Mouse (Mus musculus) kidney, embryonic 14.5 days (tissue): Measurements from ENCODE around the gene Xpnpep3. TPM values are rescaled to one million over a fixed set of nuclear protein-coding genes. Genes with fewer than 3 reads are reported as not detected.

Experiments
- ATAC-seq: fragments of 200-750 bp; cut with Nextera tagmentation; 2 replicates; pipeline ENCODE4 v1.8.0; 2017; ENCODE audit warnings: moderate number of reproducible peaks, mild to moderate bottlenecking, moderate TSS enrichment, moderate library complexity; ENCODE audit not compliant: low FRiP score, low TSS enrichment
- H3K27ac ChIP-seq: fragments of 300-500 bp; sonication (generic); 2 replicates; pipeline ENCODE4 v1.5.1; 2014; ENCODE audit warnings: low read depth, mild to moderate bottlenecking, low read length, moderate library complexity, mixed read lengths
- H3K27me3 ChIP-seq: fragments of 300-500 bp; sonication (generic); 2 replicates; pipeline ENCODE4 v1.6.1; 2014; ENCODE audit warnings: mild to moderate bottlenecking, low read length; ENCODE audit not compliant: control insufficient read depth, insufficient read depth
- H3K36me3 ChIP-seq: fragments of 300-500 bp; sonication (generic); 2 replicates; pipeline ENCODE4 v1.6.1; 2014; ENCODE audit warnings: low read length, mixed read lengths; ENCODE audit not compliant: control insufficient read depth, insufficient read depth
- H3K4me1 ChIP-seq: fragments of 300-500 bp; sonication (generic); 2 replicates; pipeline ENCODE4 v1.6.1; 2014; ENCODE audit warnings: low read length, mixed read lengths; ENCODE audit not compliant: control insufficient read depth, insufficient read depth
- H3K4me2 ChIP-seq: fragments of 300-500 bp; sonication (generic); replicated peaks from 2 replicates; pipeline ENCODE4 v1.6.1; 2014; ENCODE audit warnings: low read depth, mild to moderate bottlenecking, low read length
- H3K4me3 ChIP-seq: fragments of 300-500 bp; sonication (generic); 2 replicates; pipeline ENCODE4 v1.5.1; 2014; ENCODE audit warnings: mild to moderate bottlenecking, low read length
- H3K9ac ChIP-seq: fragments of 300-500 bp; sonication (generic); 2 replicates; pipeline ENCODE4 v1.6.1; 2014; ENCODE audit warnings: low read depth, mild to moderate bottlenecking, low read length, moderate library complexity
- H3K9me3 ChIP-seq: fragments of 300-500 bp; sonication (generic); 2 replicates; pipeline ENCODE4 v1.6.1; 2016; ENCODE audit warnings: low read length; ENCODE audit not compliant: control insufficient read depth
- WGBS: fragments of 180-500 bp; shearing (Covaris S2); extraction: QIAGEN DNeasy Blood & Tissue Kit; methylation state at CpG from one replicate; pipeline ENCODE4 v1.1.7; 2014; 5-methylcytosine and 5-hydroxymethylcytosine counted together
- polyA plus RNA-seq: library from polyadenylated mRNA; unstranded; fragments of >200 nt; fragmentation: Nextera tagmentation; extraction: Ambion mirVana; gene quantifications from 2 replicates; pipeline ENCODE4 v1.2.1, GENCODE M21; 2014

Gene Xpnpep3
- polyA plus RNA-seq, 1 experiment from 2014 or later = 10.0 TPM

DNA sequence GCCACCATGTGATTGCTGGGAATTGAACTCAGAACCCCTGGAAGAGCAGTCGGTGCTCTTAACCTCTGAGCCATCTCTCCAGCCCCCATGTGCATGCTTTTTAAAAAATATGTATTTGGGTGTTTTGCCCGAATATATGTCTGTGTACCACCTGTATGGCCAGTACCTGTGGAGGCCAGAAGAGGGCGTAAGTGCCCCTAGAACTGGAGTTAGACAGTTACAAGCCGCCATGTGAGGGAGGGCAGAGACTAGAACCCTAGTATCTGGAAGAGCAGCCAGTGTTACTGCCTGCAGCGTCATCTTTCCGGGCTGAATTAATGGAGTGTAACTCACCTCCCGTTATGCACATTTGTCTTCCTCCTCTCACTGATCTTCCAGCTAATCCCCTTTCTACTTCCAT, 61.6 kb downstream of the Xpnpep3 start:
- Histone ChIP-seq H3K27me3 (no peaks in the 10 kb centered on the region), H3K36me3 (peaks cover 6% of the 10 kb centered on the region; the same call in 1 of the 2 replicates), H3K9ac (no peak overlapping the region), H3K4me3 (no peak overlapping the region), H3K4me1 (peaks cover 4% of the 10 kb centered on the region; the same call in 1 of the 2 replicates), H3K9me3 (peaks cover 8% of the 10 kb centered on the region; the same call in 1 of the 2 replicates), H3K4me2 (no peak overlapping the region), H3K27ac (no peak overlapping the region)
- 70% methylated on average over 7 of the region's 7 CpGs for WGBS
- no peak for ATAC-seq

DNA sequence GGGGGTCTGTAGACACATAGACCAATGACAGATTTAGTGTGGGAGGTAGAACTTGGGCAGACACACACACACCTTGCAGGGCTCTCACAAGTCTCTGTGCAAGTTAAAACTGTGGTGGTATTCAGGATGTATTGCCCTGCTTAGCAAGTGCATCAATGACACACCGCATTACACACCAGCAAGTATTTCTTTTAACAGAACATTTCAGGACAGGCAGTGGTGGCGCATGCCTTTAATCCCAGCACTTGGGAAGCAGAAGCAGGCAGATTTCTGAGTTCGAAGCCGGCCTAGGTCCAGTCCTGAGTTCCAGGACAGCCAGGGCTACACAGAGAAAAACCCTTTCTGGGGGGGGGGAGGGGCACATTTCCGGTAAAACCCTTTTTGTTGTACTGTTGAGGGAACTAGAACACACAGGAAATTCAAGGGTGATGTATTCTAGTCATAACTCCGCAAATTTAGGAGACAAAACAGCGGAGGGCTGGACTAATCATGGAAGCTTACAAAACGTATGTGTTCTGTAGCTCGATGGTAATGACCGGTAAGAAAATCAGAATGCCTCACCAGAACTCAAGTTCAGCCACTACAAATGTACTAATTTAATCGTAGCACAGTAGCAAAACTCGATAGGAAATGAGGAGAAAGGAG, 65.2 kb downstream of the Xpnpep3 start:
- WGBS = 78% methylated on average over 12 of the region's 12 CpGs
- H3K36me3 ChIP-seq = peaks cover 17% of the 10 kb centered on the region
- H3K27me3 ChIP-seq = no peaks in the 10 kb centered on the region
- no peak for ATAC-seq
- peak overlapping the region; percentile 91; the same call in 1 of the 2 replicates for H3K27ac ChIP-seq
- peak overlapping the region; percentile 61 for H3K4me3 ChIP-seq
- peak overlapping the region; percentile 72 for H3K4me2 ChIP-seq
- H3K9me3 ChIP-seq = peaks cover 8% of the 10 kb centered on the region; the same call in 1 of the 2 replicates
- H3K9ac ChIP-seq = peak overlapping the region; percentile 79
- peaks cover 10% of the 10 kb centered on the region; the same call in 1 of the 2 replicates for H3K4me1 ChIP-seq

DNA sequence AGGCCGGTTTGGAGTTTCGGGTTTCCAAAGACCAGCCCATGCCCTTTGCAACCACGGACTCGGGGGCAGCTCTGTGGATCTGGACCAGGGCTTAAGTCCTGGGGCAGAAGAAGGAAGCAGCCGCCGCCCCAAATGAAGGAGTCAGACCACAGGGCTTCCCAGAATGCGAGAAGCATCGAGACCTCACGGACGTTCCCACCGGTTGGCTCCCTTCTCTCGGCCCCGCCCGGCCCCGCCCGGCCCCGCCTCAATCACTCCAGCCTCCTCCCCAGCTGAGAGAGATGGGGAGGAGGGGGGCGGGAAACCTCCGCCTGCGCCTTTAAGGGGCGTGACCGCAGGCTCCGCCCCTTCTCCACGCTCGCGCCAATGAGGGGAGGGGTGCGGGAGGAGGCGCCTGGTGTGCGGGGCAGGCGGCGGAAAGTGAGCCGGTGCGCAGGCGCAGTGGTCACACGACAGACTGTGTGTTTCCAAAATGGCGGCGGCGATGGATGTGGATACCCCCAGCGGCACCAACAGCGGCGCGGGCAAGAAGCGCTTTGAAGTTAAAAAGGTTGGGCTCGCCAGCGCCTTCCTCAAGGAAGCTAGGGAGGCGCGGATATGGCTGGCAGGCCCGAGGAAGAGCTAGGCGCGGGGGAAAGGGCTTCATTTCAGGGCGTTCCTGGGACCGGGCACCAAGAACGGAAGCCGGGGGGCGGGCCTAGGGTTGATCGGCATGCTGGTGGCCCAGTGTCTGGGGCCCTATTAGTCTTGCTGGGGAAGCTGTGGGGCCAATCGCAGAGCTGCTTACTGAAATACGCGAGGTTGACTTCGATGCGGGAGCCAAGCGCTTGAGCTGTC, 66.2 kb downstream of the Xpnpep3 start, which contains the start of gene Rbx1:
TSS of gene Rbx1 (plus strand) at position 396 of the 837 bp plus-strand sequence.
- Histone ChIP-seq H3K27ac (peak within 1 kb of the TSS; percentile 91), H3K4me3 (peak within 1 kb of the TSS; percentile 61), H3K9ac (peak within 1 kb of the TSS; percentile 79), H3K4me1 (peaks cover 10% of the 10 kb centered on the region; the same call in 1 of the 2 replicates), H3K4me2 (peak within 1 kb of the TSS; percentile 72), H3K27me3 (no peaks in the 10 kb centered on the region), H3K36me3 (peaks cover 23% of the 10 kb centered on the region), H3K9me3 (peaks cover 8% of the 10 kb centered on the region; the same call in 1 of the 2 replicates)
- WGBS = under 1% methylated on average over 62 of the region's 62 CpGs
- ATAC-seq = peak; percentile 98

DNA sequence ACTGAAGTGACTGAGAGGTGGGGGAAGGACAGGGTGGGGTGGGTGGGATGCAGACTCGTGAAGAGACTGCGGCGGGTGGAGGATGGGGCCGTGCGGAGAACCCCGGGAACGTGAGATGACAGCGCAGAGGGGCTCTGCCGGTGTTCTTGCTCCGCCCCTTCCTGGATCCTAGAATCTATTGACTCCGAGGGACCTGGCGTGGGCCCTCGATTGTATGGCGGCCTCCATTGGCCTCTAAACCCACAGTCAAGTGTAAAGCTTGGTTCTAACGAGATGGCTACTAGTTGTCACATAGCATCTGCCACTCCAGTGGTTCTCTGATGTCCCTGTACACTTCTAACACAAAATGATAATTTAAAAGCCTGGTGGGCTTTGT, 66.8 kb downstream of the Xpnpep3 start:
- peak overlapping the region; percentile 61 for H3K4me3 ChIP-seq
- H3K36me3 ChIP-seq = peaks cover 29% of the 10 kb centered on the region
- peaks cover 5% of the 10 kb centered on the region; the same call in 1 of the 2 replicates for H3K9me3 ChIP-seq
- peak overlapping the region; percentile 56 for H3K4me2 ChIP-seq
- peak overlapping the region; percentile 79 for H3K9ac ChIP-seq
- no peaks in the 10 kb centered on the region for H3K27me3 ChIP-seq
- ATAC-seq = no peak
- H3K27ac ChIP-seq = peak overlapping the region; percentile 21
- WGBS = 0% methylated on average over 15 of the region's 15 CpGs
- peaks cover 10% of the 10 kb centered on the region; the same call in 1 of the 2 replicates for H3K4me1 ChIP-seq

DNA sequence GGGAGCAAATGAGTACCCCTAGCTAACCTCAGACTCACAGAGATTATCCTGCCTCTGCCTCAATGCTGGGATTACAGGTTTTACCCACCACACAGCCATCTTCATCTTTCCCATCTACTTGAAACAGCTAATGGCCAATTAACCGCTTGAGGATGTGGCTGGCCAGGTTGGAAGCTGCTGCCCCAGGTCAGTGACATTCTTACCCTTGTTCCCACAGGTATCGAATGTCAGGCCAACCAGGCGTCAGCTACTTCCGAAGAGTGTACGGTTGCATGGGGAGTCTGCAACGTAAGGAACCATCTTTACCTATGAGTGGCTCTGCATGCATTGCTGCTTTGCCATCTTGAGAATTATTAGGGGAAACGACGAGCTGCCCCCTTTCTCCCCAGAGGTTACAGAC, 70.8 kb downstream of the Xpnpep3 start:
- Histone ChIP-seq H3K27me3 (no peaks in the 10 kb centered on the region), H3K36me3 (peaks cover 64% of the 10 kb centered on the region), H3K4me2 (no peak overlapping the region), H3K4me1 (peaks cover 5% of the 10 kb centered on the region; the same call in 1 of the 2 replicates), H3K9ac (no peak overlapping the region), H3K4me3 (no peak overlapping the region), H3K27ac (no peak overlapping the region), H3K9me3 (no peaks in the 10 kb centered on the region)
- 46% methylated on average over 8 of the region's 8 CpGs for WGBS
- no peak for ATAC-seq

DNA sequence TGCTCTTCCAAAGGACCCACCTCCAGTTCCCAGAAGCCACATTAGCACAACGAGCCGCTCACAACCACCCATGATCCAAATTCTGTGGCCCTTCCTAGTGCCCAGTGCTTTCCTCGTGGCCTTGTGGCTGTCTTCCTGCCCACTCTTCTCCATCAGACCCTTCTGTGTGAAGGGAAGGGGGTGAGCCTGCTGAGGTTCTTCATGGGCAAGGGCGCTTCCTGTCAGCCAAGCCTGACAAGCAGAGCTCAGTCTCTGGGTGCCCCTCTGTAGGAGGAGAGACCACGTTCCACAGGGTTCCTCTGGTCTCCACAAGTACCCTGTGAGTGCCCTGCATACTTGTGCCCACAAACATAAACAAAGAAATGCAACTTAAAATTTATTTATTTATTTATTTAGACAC, 72.3 kb downstream of the Xpnpep3 start:
- Histone ChIP-seq H3K36me3 (peaks cover 64% of the 10 kb centered on the region), H3K27me3 (no peaks in the 10 kb centered on the region), H3K27ac (no peak overlapping the region), H3K9ac (no peak overlapping the region), H3K9me3 (no peaks in the 10 kb centered on the region), H3K4me1 (peaks cover 5% of the 10 kb centered on the region; the same call in 1 of the 2 replicates), H3K4me3 (no peak overlapping the region), H3K4me2 (no peak overlapping the region)
- WGBS = 92% methylated on average over 5 of the region's 5 CpGs
- no peak for ATAC-seq

DNA sequence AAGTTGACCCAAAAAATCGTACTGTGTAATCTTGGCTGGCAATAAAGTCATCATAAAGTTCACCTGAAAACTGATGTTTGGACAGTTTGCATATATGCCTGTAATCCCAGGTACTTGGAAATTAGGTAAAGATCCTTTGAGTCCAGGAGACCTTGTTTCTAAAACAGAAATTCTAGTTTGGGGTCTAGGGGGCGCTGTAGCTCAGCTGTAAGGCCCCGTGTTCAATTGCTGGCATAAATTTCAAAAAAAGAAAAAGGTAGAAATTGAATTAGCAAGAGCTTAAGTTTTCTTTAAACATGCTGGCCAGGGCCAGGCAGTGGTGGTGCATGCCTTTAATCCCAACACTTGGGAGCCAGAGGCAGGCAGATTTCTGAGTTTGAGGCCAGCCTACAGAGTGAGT, 75.7 kb downstream of the Xpnpep3 start:
- H3K27me3 ChIP-seq = no peaks in the 10 kb centered on the region
- H3K9me3 ChIP-seq = no peaks in the 10 kb centered on the region
- peaks cover 46% of the 10 kb centered on the region for H3K36me3 ChIP-seq
- peaks cover 5% of the 10 kb centered on the region for H3K4me1 ChIP-seq
- ATAC-seq = no peak
- no peak overlapping the region for H3K4me3 ChIP-seq
- no peak overlapping the region for H3K9ac ChIP-seq
- no peak overlapping the region for H3K4me2 ChIP-seq
- H3K27ac ChIP-seq = no peak overlapping the region
- 45% methylated on average over 3 of the region's 3 CpGs for WGBS

DNA sequence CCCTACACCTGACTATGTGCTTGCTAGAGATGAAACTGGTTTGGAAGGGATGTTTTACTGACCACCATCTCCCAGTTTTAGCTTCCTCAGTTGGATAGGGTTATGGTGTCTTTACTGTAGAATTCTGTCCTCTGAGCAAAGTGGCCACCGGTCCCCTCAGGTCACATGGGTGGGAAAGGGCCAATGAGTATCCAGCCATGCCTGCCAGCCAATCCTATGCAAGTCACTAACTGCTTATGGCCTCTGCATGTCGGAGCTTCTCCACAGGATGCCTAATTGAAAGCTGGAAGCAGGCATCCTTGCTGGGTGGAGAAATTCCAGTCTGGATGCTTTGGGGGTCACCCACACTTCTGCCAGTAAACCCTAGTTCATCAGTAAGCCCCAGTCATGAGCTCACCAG, 76.7 kb downstream of the Xpnpep3 start:
- Histone ChIP-seq H3K9ac (no peak overlapping the region), H3K27ac (no peak overlapping the region), H3K27me3 (no peaks in the 10 kb centered on the region), H3K9me3 (no peaks in the 10 kb centered on the region), H3K4me3 (no peak overlapping the region), H3K4me2 (no peak overlapping the region; the same call in 1 of the 2 replicates), H3K36me3 (peaks cover 36% of the 10 kb centered on the region), H3K4me1 (peaks cover 5% of the 10 kb centered on the region)
- WGBS = 9% methylated on average over 2 of the region's 2 CpGs
- ATAC-seq = peak; percentile 42; the same call in 1 of the 2 replicates
